Mouse (Mus musculus) embryonic stem cell, embryonic (primary cell): ENCODE measurements around the gene Stambpl1.

Source experiments
- CTCF ChIA-PET, 4 experiments: fragments of 300-600 bp in 2 of 4; fragments of 350-600 bp in 2 of 4; sonication (Branson Sonifier 250); formaldehyde crosslinking; loops; one replicate each; lab custom pipeline; 2022; ENCODE audit warnings: inconsistent platforms in 2 of 4; lab: Charles Lee
- POLR2A ChIA-PET, 4 experiments: fragments of 300-600 bp in 2 of 4; fragments of 350-600 bp in 2 of 4; sonication (Branson Sonifier 250); formaldehyde crosslinking; loops; one replicate each; lab custom pipeline; 2022; ENCODE audit warnings: antibody characterized with exemption in 4 of 4, inconsistent platforms in 1 of 4; lab: Charles Lee

Gene Stambpl1

GRCm38 (mm10) chr19:34193149-34193548 lies 1.1 kb downstream of the Stambpl1 start:
- ChIA-PET CTCF (no interaction called here), POLR2A (interaction anchor here in 2 of 4 experiments (0.5 to 2.4 kb wide), 4 partner anchors 21 to 1444 kb away, joined by 3 to 11 read pairs (median 4); no protein-coding TSS in a partner anchor)

- POLR2A ChIA-PET = interaction anchor here in 2 of 4 experiments (0.7 to 2.4 kb wide), 2 partner anchors 21 to 1853 kb away, joined by 3 to 11 read pairs; no protein-coding TSS in a partner anchor
These were observed 1.7 kb downstream of the Stambpl1 start for GRCm38 (mm10) chr19:34193683-34194082.

GRCm38 (mm10) chr19:34194132-34194745 lies 2.2 kb downstream of the Stambpl1 start:
- ChIA-PET CTCF (no interaction called here), POLR2A (interaction anchor here in 1 of 4 experiments (0.6 to 1.7 kb wide), 4 partner anchors 26 to 1852 kb away, joined by 3 to 5 read pairs (median 3); no protein-coding TSS in a partner anchor)

More at GRCm38 (mm10) chr19:34193683-34194082, 1.7 kb downstream of the Stambpl1 start:
- CTCF ChIA-PET = no interaction called here

DNA sequence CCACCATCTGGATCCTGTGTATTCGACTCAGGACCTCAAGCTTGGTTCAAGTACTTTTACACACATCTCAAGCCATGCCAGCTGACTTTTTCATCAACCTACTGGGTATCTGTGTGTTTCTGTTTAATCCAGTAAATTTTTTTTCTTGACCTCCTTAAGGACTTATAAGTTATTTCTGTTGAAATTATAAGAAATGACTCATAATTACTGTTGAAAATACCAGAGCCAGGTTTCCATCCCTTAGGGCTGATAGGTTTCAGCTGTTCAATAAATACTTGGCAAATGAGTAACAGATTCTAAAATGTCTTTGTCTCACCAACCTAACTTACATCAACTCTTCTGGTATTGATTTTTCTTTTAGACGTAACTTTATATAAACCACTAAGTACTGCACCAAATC lies 3.0 kb downstream of the Stambpl1 start:
- CTCF ChIA-PET = interaction anchor here in 1 of 4 experiments (0.6 kb wide), 1 partner anchor 11 kb away, joined by 4 read pairs; no protein-coding TSS in a partner anchor
- POLR2A ChIA-PET = interaction anchor here in 3 of 4 experiments (0.6 to 1.7 kb wide), 8 partner anchors 18 to 804 kb away, joined by 3 to 6 read pairs (median 3); no protein-coding TSS in a partner anchor

GRCm38 (mm10) chr19:34198066-34198465 lies 6.0 kb downstream of the Stambpl1 start:
- ChIA-PET POLR2A (interaction anchor here in 1 of 4 experiments (0.7 kb wide), 1 partner anchor 550 kb away, joined by 3 read pairs; no protein-coding TSS in a partner anchor), CTCF (no interaction called here)

DNA sequence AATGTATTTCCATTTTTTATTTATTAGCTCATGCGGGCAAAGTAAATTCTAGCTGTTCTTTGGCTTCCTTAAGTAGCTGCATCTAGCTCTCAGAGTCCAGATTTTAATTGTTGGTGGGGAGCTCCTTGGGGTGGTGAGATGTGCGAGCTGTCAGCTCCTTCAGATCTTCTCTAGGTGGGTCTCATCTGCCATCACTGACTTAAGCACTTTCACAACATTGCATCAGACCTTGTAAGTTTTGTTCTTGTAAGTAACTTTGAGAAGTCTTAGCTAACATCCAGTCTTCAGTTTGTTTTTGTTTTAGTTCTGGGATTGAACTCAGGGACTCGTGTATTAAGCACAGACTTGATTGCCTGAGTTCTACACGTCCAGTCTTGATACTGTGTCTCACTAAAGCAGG lies 6.9 kb downstream of the Stambpl1 start:
- ChIA-PET CTCF (no interaction called here), POLR2A (interaction anchor here in 1 of 4 experiments (0.7 to 1.1 kb wide), 3 partner anchors 9 to 549 kb away, joined by 3 read pairs; no protein-coding TSS in a partner anchor)

DNA sequence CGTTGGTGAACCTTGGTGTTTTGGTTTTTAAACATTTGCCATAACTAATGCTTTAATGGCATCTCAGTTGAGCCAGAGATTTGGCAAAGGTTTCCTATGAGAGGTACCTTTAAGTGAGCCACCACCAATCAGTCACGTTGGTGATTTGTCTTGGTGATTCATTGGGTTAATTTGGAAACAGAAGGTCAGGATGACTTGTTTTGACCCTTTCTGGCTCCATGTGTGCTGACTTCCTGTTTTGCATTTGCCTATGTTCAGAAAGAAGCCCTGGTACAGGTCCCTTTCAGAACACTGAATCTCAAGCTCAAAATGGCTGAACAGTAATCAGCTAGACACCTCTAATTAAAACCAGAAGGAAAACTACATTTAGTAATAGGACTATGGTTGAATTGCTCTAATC lies 7.5 kb downstream of the Stambpl1 start:
- CTCF ChIA-PET = no interaction called here
- POLR2A ChIA-PET = interaction anchor here in 1 of 4 experiments (0.8 to 1.1 kb wide), 2 partner anchors 8 to 26 kb away, joined by 3 read pairs; no protein-coding TSS in a partner anchor

DNA sequence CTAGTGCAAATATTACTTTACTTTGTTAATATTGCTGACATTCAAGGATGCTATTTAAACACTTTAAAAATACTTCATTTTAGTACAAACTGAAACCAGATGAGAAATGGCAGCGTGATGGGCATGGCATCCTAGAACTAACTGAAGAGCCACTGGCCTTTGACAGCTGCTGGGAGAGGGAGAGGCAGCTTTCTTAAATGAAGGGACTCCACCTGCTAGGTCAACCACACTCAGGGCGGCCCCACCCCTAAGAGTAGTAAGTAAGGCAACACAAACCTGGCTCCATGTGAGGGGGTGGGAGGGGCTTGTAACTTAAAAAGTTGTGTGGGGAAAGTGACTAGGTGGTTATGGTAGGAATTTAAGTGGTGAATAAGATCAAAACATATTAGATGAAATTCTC lies 10.6 kb downstream of the Stambpl1 start:
- ChIA-PET CTCF (no interaction called here), POLR2A (interaction anchor here in 1 of 4 experiments (0.6 kb wide), 1 partner anchor 11 kb away, joined by 5 read pairs; the partner anchor contains the start of gene Stambpl1)

GRCm38 (mm10) chr19:34206128-34206527 lies 14.1 kb downstream of the Stambpl1 start:
- POLR2A ChIA-PET = interaction anchor here in 1 of 4 experiments (0.6 to 1.5 kb wide), 2 partner anchors 19 to 83 kb away, joined by 3 to 8 read pairs; no protein-coding TSS in a partner anchor

DNA sequence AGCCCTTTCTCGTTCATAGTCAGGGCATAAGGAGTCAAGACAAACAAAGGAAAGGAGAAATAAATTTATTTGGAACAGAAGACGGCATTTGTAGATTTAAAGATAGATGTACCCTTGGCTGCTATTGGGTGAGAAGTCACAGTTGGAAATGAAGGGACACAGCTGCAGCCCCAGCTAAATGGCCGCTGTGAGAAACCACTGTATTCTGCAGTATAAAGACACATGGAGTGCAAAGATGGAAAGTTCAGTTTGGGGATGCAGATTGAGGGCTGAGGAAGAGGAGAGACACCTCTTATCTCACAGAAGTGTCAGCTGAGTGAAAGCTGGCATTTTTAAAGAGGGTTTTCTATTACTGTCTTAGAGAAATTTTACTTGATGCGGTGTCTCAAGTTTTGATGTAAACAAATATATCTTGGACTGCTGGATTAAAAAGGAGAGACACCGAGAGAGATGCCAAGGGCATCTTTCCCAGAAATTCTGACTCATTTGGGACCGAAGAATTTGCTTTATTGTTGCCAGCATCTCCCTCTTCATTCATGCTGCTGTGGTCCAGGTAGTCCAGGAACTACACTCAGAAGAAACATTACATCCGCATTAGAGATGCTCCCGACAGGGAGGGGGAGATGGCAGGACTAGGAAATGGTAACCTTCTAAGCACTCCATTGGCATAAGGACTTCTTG lies 14.9 kb downstream of the Stambpl1 start:
- ChIA-PET POLR2A (interaction anchor here in 1 of 4 experiments (0.6 to 1.0 kb wide), 3 partner anchors 8 to 82 kb away, joined by 3 to 8 read pairs (median 5); no protein-coding TSS in a partner anchor), CTCF (interaction anchor here in 1 of 4 experiments (0.6 to 1.1 kb wide), 2 partner anchors 12 to 118 kb away, joined by 4 read pairs; no protein-coding TSS in a partner anchor)

More at GRCm38 (mm10) chr19:34206128-34206527, 14.1 kb downstream of the Stambpl1 start:
- CTCF ChIA-PET = interaction anchor here in 1 of 4 experiments (0.6 kb wide), 1 partner anchor 11 kb away, joined by 4 read pairs; no protein-coding TSS in a partner anchor

GRCm38 (mm10) chr19:34209031-34209430 lies 17.0 kb downstream of the Stambpl1 start:
- CTCF ChIA-PET = no interaction called here
- POLR2A ChIA-PET = interaction anchor here in 2 of 4 experiments (0.7 to 1.3 kb wide), 2 partner anchors 17 to 728 kb away, joined by 3 to 4 read pairs; partner anchors contain the start of gene Stambpl1 (in 1 of the 2)

GRCm38 (mm10) chr19:34209930-34210581 lies 18.0 kb downstream of the Stambpl1 start:
- CTCF ChIA-PET = no interaction called here

GRCm38 (mm10) chr19:34210841-34211240 lies 18.8 kb downstream of the Stambpl1 start:
- ChIA-PET POLR2A (interaction anchor here in 1 of 4 experiments (1.1 kb wide), 1 partner anchor 19 kb away, joined by 3 read pairs; the partner anchor contains the start of gene Stambpl1), CTCF (interaction anchor here in 1 of 4 experiments (0.7 kb wide), 1 partner anchor 15 kb away, joined by 3 read pairs; no protein-coding TSS in a partner anchor)

More at GRCm38 (mm10) chr19:34209930-34210581, 18.0 kb downstream of the Stambpl1 start:
- POLR2A ChIA-PET = interaction anchor here in 1 of 4 experiments (1.1 to 1.3 kb wide), 2 partner anchors 18 kb away, joined by 3 to 4 read pairs; partner anchors contain the start of gene Stambpl1

- POLR2A ChIA-PET = interaction anchor here in 2 of 4 experiments (0.9 to 1.3 kb wide), 2 partner anchors 10 to 18 kb away, joined by 3 read pairs; no protein-coding TSS in a partner anchor
- CTCF ChIA-PET = interaction anchor here in 1 of 4 experiments (0.6 kb wide), 1 partner anchor 1199 kb away, joined by 4 read pairs; no protein-coding TSS in a partner anchor
These were observed 20.6 kb downstream of the Stambpl1 start for GRCm38 (mm10) chr19:34212489-34213250.

- CTCF ChIA-PET = interaction anchor here in 2 of 4 experiments (0.6 to 0.8 kb wide), 2 partner anchors 423 to 1199 kb away, joined by 4 to 7 read pairs; no protein-coding TSS in a partner anchor
These were observed 21.2 kb downstream of the Stambpl1 start for GRCm38 (mm10) chr19:34213251-34213645.

DNA sequence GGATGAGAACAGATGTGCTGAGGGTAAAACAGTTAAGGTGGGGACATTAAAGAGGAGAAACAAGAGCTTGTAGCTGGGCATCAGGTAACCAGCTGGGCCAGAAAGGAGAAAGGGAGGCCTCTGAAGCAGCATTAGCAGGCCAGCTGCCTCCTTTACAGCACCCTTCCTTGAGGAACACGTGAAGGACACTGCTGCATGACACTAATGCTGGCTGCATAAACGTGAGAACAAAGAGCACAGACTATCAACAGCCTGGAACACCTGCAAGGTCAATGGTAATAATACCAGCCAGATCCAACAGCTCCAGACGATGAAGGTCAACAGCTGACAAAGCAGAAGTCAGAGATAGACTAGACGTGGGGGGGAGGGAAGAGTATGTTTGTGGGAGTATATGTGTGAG lies 22.1 kb downstream of the Stambpl1 start:
- POLR2A ChIA-PET = interaction anchor here in 3 of 4 experiments (0.6 to 1.8 kb wide), 5 partner anchors 18 to 279 kb away, joined by 3 to 11 read pairs (median 4); partner anchors contain the start of gene Stambpl1 (in 1 of the 3)
- CTCF ChIA-PET = interaction anchor here in 2 of 4 experiments (0.7 to 0.8 kb wide), 3 partner anchors 104 to 1500 kb away, joined by 3 to 7 read pairs (median 5); no protein-coding TSS in a partner anchor

More at GRCm38 (mm10) chr19:34213251-34213645, 21.2 kb downstream of the Stambpl1 start:
- POLR2A ChIA-PET = interaction anchor here in 2 of 4 experiments (0.6 to 1.3 kb wide), 3 partner anchors 18 to 278 kb away, joined by 3 to 4 read pairs (median 3); no protein-coding TSS in a partner anchor
